Mouse (Mus musculus) Patski (cell line): ENCODE results near the gene Bahd1. TPM values are rescaled to one million over a fixed set of nuclear protein-coding genes. Genes with fewer than 3 reads are reported as not detected.

Experiments
- ATAC-seq: fragments of 100-300 bp; one replicate; pipeline ENCODE4 v1.8.0; 2021
- CTCF ChIA-PET: fragments of 350-600 bp; sonication (Branson Sonifier 250); formaldehyde crosslinking; loops from one replicate; lab custom pipeline; 2022; ENCODE audit warnings: inconsistent platforms; lab: Charles Lee
- POLR2A ChIA-PET: fragments of 350-600 bp; sonication (Branson Sonifier 250); formaldehyde crosslinking; loops from one replicate; lab custom pipeline; 2022; ENCODE audit warnings: antibody characterized with exemption, inconsistent platforms; lab: Charles Lee
- DNase-seq: peaks from one replicate; pipeline ENCODE4 v3.0.0-alpha.2; 2011; ENCODE audit warnings: low read depth, low spot score
- H3K27me3 ChIP-seq: fragments of 371-371 bp; one replicate; pipeline ENCODE4 v1.5.1; 2021
- CTCF ChIP-seq: fragments of 100-300 bp; IDR thresholded peaks from one replicate; pipeline ENCODE4 v1.5.1; 2021
- in situ Hi-C: fragments of 300-500 bp; cut with MboI; formaldehyde crosslinking; loops from 3 replicates; pipeline ENCODE4 v1.11.1; 2018; ENCODE audit warnings: low pct_unique_long_range_greater_than_20kb, mixed read lengths
- polyA plus RNA-seq: library from polyadenylated mRNA; unstranded; gene quantifications from one replicate; pipeline ENCODE4 v1.2.3, GENCODE M21; 2021

The Bahd1 gene
- polyA plus RNA-seq, 1 experiment from 2014 or later: 22.9 TPM

DNA sequence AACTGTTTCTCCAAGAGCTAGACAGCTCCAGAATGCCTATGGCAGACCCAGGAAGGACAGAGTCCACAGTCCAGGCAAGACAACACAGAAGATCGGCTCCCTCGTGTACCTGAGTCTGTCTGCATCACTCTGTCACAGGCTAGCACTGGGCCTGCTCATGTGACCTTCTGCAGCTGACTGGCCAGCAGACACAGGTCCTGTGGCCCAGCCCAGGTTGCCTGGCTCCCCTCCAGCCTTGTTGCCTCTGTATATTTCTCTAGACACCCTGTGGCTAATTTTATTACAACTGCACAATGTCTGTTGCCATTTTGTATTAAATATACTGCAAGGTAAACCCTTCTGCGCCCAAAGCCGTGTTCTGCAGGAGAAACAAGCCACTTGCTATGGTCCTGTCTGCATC, 19.2 kb upstream of the Bahd1 start:
- in situ Hi-C loops: loop anchor here (5.0 to 25.0 kb wide), 4 partner anchors 89 to 394 kb away; partner anchors contain the start of genes Ccdc9b and Srp14
- H3K27me3 ChIP-seq: no peaks in the 10 kb centered on the region
- ChIA-PET CTCF (interaction anchor here (1.2 to 5.0 kb wide), 2 partner anchors 101 to 118 kb away, joined by 3 to 23 read pairs; partner anchors contain the start of genes Ccdc9b and Disp2), POLR2A (no interaction called here)
- TF ChIP-seq CTCF: no peak
- no peak for ATAC-seq
- DNase-seq: no peak

DNA sequence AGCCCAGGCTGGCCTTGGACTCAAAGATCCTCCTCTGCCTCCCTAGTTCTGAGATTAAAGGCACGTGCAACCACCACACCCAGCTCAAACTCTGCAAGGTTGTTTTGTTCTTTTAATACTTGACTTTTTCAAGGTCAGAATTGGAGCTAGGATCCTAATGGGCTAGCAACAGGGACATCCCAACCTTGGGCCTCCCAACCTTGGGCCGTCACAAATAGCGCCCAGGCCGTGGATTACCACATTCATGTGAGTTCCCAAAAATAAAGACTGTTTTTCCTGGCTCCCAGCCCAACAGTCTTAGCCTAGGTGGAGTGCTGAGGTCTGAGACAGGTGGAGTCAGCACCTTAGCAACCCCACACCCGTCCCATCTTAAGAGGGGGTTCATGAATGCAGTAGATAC, 18.2 kb upstream of the Bahd1 start:
- in situ Hi-C loops: loop anchor here (5.0 to 25.0 kb wide), 4 partner anchors 90 to 395 kb away; partner anchors contain the start of genes Ccdc9b and Srp14
- ATAC-seq (no peak), DNase-seq (no peak)

GRCm38 (mm10) chr2:118882840-118883679, 17.1 kb upstream of the Bahd1 start:
- H3K27me3 ChIP-seq: no peaks in the 10 kb centered on the region
- TF ChIP-seq CTCF: peak; percentile 100
- in situ Hi-C loops: loop anchor here (5.0 to 25.0 kb wide), 4 partner anchors 91 to 396 kb away; partner anchors contain the start of genes Ccdc9b and Srp14
- POLR2A ChIA-PET: interaction anchor here (0.6 to 1.9 kb wide), 3 partner anchors 119 to 403 kb away, joined by 3 to 4 read pairs (median 3); partner anchors contain the start of gene Srp14
- DNase-seq (no peak), ATAC-seq (peak; percentile 25)
- CTCF ChIA-PET: interaction anchor here (0.6 to 5.0 kb wide), 9 partner anchors 92 to 149 kb away, joined by 3 to 23 read pairs (median 3); partner anchors contain the start of genes Ccdc9b and Disp2

More for the DNA sequence above, 18.2 kb upstream of the Bahd1 start:
- H3K27me3 ChIP-seq: no peaks in the 10 kb centered on the region
- ChIA-PET CTCF (interaction anchor here (5.0 kb wide), 1 partner anchor 119 kb away, joined by 23 read pairs; the partner anchor contains the start of gene Ccdc9b), POLR2A (interaction anchor here (0.6 to 1.9 kb wide), 3 partner anchors 117 to 1101 kb away, joined by 3 to 4 read pairs (median 3); no protein-coding TSS in a partner anchor)
- no peak for TF ChIP-seq CTCF

DNA sequence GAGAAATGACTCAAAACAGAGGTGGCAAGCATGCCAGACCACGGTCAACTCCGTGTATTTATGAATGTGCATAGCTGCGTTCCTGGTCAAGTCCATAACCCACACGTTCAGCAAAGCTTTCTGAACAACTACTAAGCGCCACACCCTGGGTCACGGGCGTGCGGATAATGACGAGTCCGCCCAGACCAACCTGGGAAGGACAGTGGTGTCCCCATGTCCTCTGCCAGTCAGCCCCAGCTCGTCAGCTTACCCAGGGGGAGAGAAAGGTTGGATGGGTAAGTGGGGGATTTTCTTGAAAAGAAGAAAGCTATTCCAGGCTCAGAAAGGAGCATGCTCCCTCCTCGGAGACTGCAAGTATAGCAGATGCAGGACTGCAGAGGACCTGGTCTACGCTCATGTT, 12.7 kb upstream of the Bahd1 start:
- ATAC-seq: no peak
- no peaks in the 10 kb centered on the region for H3K27me3 ChIP-seq
- no peak for DNase-seq
- in situ Hi-C loops: loop anchor here (25.0 kb wide), 1 partner anchor 400 kb away; the partner anchor contains the start of gene Srp14
- POLR2A ChIA-PET: interaction anchor here (0.6 to 0.9 kb wide), 2 partner anchors 123 to 124 kb away, joined by 3 read pairs; no protein-coding TSS in a partner anchor
- no peak for TF ChIP-seq CTCF
- CTCF ChIA-PET: interaction anchor here (1.2 kb wide), 1 partner anchor 164 kb away, joined by 3 read pairs; no protein-coding TSS in a partner anchor

- ChIA-PET POLR2A (interaction anchor here (0.9 kb wide), 1 partner anchor 124 kb away, joined by 3 read pairs; no protein-coding TSS in a partner anchor), CTCF (interaction anchor here (1.2 kb wide), 1 partner anchor 165 kb away, joined by 3 read pairs; no protein-coding TSS in a partner anchor)
- TF ChIP-seq CTCF: no peak
- in situ Hi-C loops: loop anchor here (25.0 kb wide), 1 partner anchor 401 kb away; the partner anchor contains the start of gene Srp14
- ATAC-seq: no peak
- DNase-seq: no peak
- H3K27me3 ChIP-seq: no peaks in the 10 kb centered on the region
These were observed 12.2 kb upstream of the Bahd1 start for GRCm38 (mm10) chr2:118887845-118888548.

DNA sequence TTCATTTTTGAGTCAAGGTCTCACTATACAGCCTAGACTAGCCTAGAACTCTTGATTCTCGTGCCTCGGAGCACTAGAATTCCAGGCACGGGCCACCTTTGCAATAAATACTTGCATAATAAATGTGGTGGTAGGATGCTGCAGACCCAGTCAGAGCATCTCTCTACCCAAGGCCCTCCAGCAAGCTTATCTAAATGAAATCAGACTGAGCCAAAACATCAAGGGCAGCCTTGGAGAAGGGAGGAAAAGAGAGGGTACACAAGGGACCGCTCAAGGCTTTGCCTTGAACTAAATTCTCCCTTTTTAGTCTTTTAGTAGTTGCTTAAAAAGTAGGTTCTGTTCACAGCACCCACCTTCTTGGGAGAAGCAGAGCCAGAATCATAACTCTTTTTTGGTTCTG, 9.0 kb upstream of the Bahd1 start:
- TF ChIP-seq CTCF: no peak
- in situ Hi-C loops: loop anchor here (25.0 kb wide), 1 partner anchor 404 kb away; the partner anchor contains the start of gene Srp14
- DNase-seq: no peak
- H3K27me3 ChIP-seq: peaks cover 14% of the 10 kb centered on the region
- ChIA-PET POLR2A (no interaction called here), CTCF (no interaction called here)
- ATAC-seq: no peak

- no peak for TF ChIP-seq CTCF
- CTCF ChIA-PET: no interaction called here
These were observed 3.9 kb upstream of the Bahd1 start for GRCm38 (mm10) chr2:118895990-118896913.

GRCm38 (mm10) chr2:118896914-118897291, 3.3 kb upstream of the Bahd1 start:
- peaks cover 31% of the 10 kb centered on the region for H3K27me3 ChIP-seq

More at GRCm38 (mm10) chr2:118895990-118896913, 3.9 kb upstream of the Bahd1 start:
- ATAC-seq: no peak
- peaks cover 31% of the 10 kb centered on the region for H3K27me3 ChIP-seq
- POLR2A ChIA-PET: interaction anchor here (0.7 kb wide), 1 partner anchor 165 kb away, joined by 3 read pairs; no protein-coding TSS in a partner anchor
- in situ Hi-C loops: loop anchor here (25.0 kb wide), 1 partner anchor 409 kb away; the partner anchor contains the start of gene Srp14
- no peak for DNase-seq

DNA sequence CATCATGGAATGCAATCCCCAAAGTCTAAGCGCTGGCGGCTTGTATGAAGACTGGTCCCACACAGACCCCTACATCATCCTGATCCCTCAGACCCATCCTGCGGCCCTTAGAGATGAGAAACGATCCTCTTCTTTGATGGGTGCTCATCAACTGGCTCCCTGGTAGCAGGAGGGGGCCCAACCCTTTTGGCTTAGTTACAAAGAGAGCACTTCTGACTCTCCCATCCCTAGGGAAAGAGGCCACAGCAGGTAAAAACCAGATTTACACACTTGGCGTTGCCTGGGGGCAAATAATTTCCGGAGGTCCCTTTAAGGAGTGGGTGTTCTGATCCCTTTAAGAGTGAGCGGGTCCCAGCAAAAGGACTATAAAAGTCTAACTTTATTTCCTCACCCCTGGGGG, 2.8 kb upstream of the Bahd1 start:
- CTCF ChIA-PET: no interaction called here
- in situ Hi-C loops: loop anchor here (25.0 kb wide), 1 partner anchor 410 kb away; the partner anchor contains the start of gene Srp14
- ATAC-seq (no peak), DNase-seq (no peak)
- POLR2A ChIA-PET: interaction anchor here (0.7 kb wide), 1 partner anchor 302 kb away, joined by 9 read pairs; no protein-coding TSS in a partner anchor
- H3K27me3 ChIP-seq: peaks cover 31% of the 10 kb centered on the region
- TF ChIP-seq CTCF: no peak

More at GRCm38 (mm10) chr2:118896914-118897291, 3.3 kb upstream of the Bahd1 start:
- DNase-seq: no peak
- in situ Hi-C loops: loop anchor here (25.0 kb wide), 1 partner anchor 410 kb away; the partner anchor contains the start of gene Srp14
- CTCF ChIA-PET: no interaction called here
- POLR2A ChIA-PET: no interaction called here
- no peak for TF ChIP-seq CTCF
- ATAC-seq: no peak
